Mouse (Mus musculus) forebrain, postnatal 0 days (tissue): ENCODE results near the gene Emc6. TPM values are rescaled to one million over a fixed set of nuclear protein-coding genes. Genes with fewer than 3 reads are reported as not detected.
A peak's percentile ranks its signal among the peaks of the same experiment; 100 is the strongest.

Source experiments
- ATAC-seq: fragments of 200-750 bp; cut with Nextera tagmentation; 2 replicates; pipeline ENCODE4 v1.8.0; 2017; ENCODE audit warnings: mild to moderate bottlenecking, moderate library complexity
- DNase-seq: peaks from one replicate; pipeline ENCODE4 v3.0.0-alpha.2; 2015
- H3K27ac ChIP-seq: fragments of 300-500 bp; sonication (generic); 2 replicates; pipeline ENCODE4 v1.5.1; 2014; ENCODE audit warnings: low read depth, mild to moderate bottlenecking, antibody characterized with exemption, low read length, moderate library complexity, mixed read lengths
- H3K27me3 ChIP-seq: fragments of 300-500 bp; sonication (generic); 2 replicates; pipeline ENCODE4 v1.6.1; 2014; ENCODE audit warnings: mild to moderate bottlenecking, low read length, mixed read lengths; ENCODE audit not compliant: insufficient read depth
- H3K36me3 ChIP-seq: fragments of 300-500 bp; sonication (generic); 2 replicates; pipeline ENCODE4 v1.6.1; 2014; ENCODE audit warnings: mild to moderate bottlenecking, moderate library complexity; ENCODE audit not compliant: insufficient read depth
- H3K4me1 ChIP-seq: fragments of 300-500 bp; sonication (generic); 2 replicates; pipeline ENCODE4 v1.6.1; 2014; ENCODE audit warnings: antibody characterized with exemption; ENCODE audit not compliant: insufficient read depth
- H3K4me2 ChIP-seq: fragments of 300-500 bp; sonication (generic); 2 replicates; pipeline ENCODE4 v1.6.1; 2014; ENCODE audit warnings: low read depth, mild to moderate bottlenecking, moderate library complexity
- H3K4me3 ChIP-seq: fragments of 300-500 bp; sonication (generic); 2 replicates; pipeline ENCODE4 v1.5.1; 2014; ENCODE audit warnings: low read depth, low read length, mixed read lengths
- H3K9ac ChIP-seq: fragments of 300-500 bp; sonication (generic); 2 replicates; pipeline ENCODE4 v1.6.1; 2014; ENCODE audit warnings: mild to moderate bottlenecking
- H3K9me3 ChIP-seq: fragments of 300-500 bp; sonication (generic); 2 replicates; pipeline ENCODE4 v1.6.1; 2016; ENCODE audit warnings: low read length
- CTCF ChIP-seq: sonication (generic); IDR thresholded peaks from 2 replicates; pipeline ENCODE4 v1.5.1; 2016; ENCODE audit warnings: antibody characterized with exemption, control low read depth, low read depth
- WGBS: fragments of 180-500 bp; shearing (Covaris S2); extraction: QIAGEN DNeasy Blood & Tissue Kit; methylation state at CpG from one replicate; pipeline ENCODE4 v1.1.7; 2014; 5-methylcytosine and 5-hydroxymethylcytosine counted together
- polyA plus RNA-seq: library from polyadenylated mRNA; unstranded; fragments of >200 nt; fragmentation: Nextera tagmentation; extraction: Ambion mirVana; gene quantifications from 2 replicates; pipeline ENCODE4 v1.2.1, GENCODE M21; 2015
- total RNA-seq: library from RNA; depleted of rRNA; stranded (reverse); fragments of >200 nt; gene quantifications from 2 replicates; pipeline ENCODE4 v1.2.3, GENCODE M21; 2014; rRNA removed

The Emc6 gene
- total RNA-seq (127 and 153 TPM in 2 replicates), polyA plus RNA-seq (182 and 219 TPM in 2 replicates)

DNA sequence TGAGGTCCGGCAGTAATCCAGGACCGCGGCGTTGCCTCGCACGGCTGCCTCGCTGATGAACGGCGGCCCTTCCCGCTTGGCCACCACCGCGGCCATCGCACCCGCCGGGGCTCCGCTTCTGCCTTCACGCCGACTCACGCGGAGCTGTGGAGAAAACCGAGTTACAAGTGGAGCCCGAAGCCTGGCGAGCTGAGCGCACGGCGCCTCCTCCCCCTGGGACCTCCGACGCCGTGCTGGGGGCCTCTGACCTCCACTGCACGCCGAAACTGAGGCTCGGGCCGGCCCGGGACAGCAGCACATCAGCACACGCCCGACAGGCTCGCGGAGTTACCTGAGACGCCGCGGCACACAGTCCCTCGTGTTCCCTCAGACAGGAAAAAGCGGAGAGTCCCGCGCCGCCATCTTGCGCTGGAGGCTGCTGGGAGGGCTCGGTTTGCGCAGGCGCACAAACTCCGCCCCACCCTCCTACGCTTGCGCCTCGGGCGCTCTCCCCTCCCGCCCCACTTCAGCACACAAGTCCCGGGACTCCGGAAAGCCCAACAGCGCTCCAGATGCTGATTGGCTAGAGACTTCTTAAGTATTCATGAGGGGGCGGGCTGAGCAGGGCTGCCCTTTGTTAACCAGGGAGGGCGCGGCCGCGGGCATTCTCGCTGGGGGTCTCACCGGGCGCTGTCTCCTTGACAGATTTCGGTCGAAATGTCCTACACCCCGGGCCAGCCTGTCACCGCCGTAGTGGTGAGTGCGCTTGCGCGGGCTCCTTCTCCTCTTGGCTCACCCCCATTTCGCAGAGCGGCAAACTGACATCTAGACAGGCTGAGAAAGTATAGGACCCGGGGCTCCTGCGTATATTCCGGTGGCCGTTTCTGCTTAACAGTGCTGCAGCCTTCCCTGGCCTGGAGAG, at the start of gene Emc6, which contains the start of gene Tax1bp3:
Gene Emc6 (minus strand): TSS at position 430 of the 901 bp plus-strand sequence.
Gene Tax1bp3 (plus strand): TSS at position 476 of the 901 bp plus-strand sequence.
- 1% methylated on average over 73 of the region's 81 CpGs for WGBS
- Histone ChIP-seq H3K9ac (peak within 1 kb of the TSS; percentile 71), H3K4me2 (peak within 1 kb of the TSS; percentile 67), H3K27me3 (no peaks in the 10 kb centered on the region), H3K27ac (peak within 1 kb of the TSS; percentile 84), H3K4me1 (peaks cover 20% of the 10 kb centered on the region), H3K4me3 (peak within 1 kb of the TSS; percentile 95), H3K9me3 (no peaks in the 10 kb centered on the region), H3K36me3 (peaks cover 19% of the 10 kb centered on the region)
- peak; percentile 98 for ATAC-seq
- peak; percentile 98 for DNase-seq
- TF ChIP-seq CTCF = no peak

- DNase-seq = no peak
- H3K4me3 ChIP-seq = no peak overlapping the region
- TF ChIP-seq CTCF = no peak
- no peak overlapping the region for H3K27ac ChIP-seq
- no peak for ATAC-seq
- no peaks in the 10 kb centered on the region for H3K27me3 ChIP-seq
- 90% methylated on average over 6 of the region's 6 CpGs for WGBS
- H3K4me2 ChIP-seq = no peak overlapping the region
- no peaks in the 10 kb centered on the region for H3K9me3 ChIP-seq
- no peaks in the 10 kb centered on the region for H3K36me3 ChIP-seq
- H3K9ac ChIP-seq = no peak overlapping the region
- no peaks in the 10 kb centered on the region for H3K4me1 ChIP-seq
Observed at GRCm38 (mm10) chr11:73225856-73226255, 49.0 kb upstream of the Emc6 start.

DNA sequence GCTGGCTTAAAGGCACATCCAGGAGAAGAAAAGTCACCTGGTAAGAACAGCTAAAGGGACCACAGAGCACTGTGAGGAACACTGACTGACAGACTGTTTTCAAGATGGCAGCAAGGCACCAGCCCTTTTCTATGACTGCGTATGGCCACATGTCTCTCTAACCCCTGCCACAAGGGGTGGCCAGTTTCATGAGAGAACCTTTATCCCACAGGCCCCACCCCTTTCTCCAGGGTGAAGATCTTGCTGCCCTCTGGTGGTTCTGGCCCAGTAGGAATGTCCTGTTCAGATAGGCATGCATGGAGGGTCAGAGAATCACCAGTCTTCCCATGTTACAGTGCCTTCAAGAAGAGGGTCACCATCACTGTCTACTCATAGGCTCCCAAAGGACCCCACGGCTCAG, 47.1 kb upstream of the Emc6 start:
- 67% methylated on average over 2 of the region's 2 CpGs for WGBS
- Histone ChIP-seq H3K4me2 (no peak overlapping the region), H3K9me3 (no peaks in the 10 kb centered on the region), H3K27me3 (no peaks in the 10 kb centered on the region), H3K9ac (no peak overlapping the region), H3K27ac (no peak overlapping the region), H3K4me1 (no peaks in the 10 kb centered on the region), H3K36me3 (no peaks in the 10 kb centered on the region), H3K4me3 (no peak overlapping the region)
- no peak for DNase-seq
- ATAC-seq = no peak
- TF ChIP-seq CTCF = 0 out of 2 replicates have a peak, but pooled peaks have one; percentile 16

- WGBS = 42% methylated on average over 5 of the region's 5 CpGs
- no peak for TF ChIP-seq CTCF
- no peak for ATAC-seq
- H3K36me3 ChIP-seq = no peaks in the 10 kb centered on the region
- H3K9me3 ChIP-seq = no peaks in the 10 kb centered on the region
- no peak overlapping the region for H3K4me2 ChIP-seq
- H3K9ac ChIP-seq = no peak overlapping the region
- no peak for DNase-seq
- H3K27me3 ChIP-seq = no peaks in the 10 kb centered on the region
- H3K27ac ChIP-seq = no peak overlapping the region
- no peaks in the 10 kb centered on the region for H3K4me1 ChIP-seq
- H3K4me3 ChIP-seq = no peak overlapping the region
Observed at GRCm38 (mm10) chr11:73222846-73223245, 46.0 kb upstream of the Emc6 start.

DNA sequence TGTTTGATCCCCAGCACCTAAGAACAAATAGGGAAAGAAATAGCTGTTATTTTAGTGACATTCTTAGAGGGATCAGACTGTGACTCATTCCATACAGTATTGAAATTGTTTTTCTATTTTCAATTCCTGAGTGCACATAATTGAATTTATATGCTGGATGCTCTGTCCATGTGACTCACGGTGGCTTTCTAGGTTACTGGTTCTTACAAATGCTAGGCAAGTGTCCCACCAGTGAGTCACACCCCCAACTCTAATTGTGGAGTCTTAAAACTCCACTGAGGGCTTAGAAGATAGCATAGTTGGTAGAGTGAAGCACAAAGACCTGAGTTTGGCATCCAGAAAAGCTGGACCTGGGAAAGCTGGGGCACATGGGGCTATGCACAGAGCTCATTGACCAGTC, 43.8 kb upstream of the Emc6 start:
- no peaks in the 10 kb centered on the region for H3K27me3 ChIP-seq
- WGBS = 90% methylated on average over 1 of the region's 1 CpGs
- H3K4me1 ChIP-seq = no peaks in the 10 kb centered on the region
- no peak overlapping the region for H3K27ac ChIP-seq
- H3K36me3 ChIP-seq = no peaks in the 10 kb centered on the region
- no peak for ATAC-seq
- H3K4me2 ChIP-seq = no peak overlapping the region
- no peak overlapping the region for H3K4me3 ChIP-seq
- H3K9me3 ChIP-seq = no peaks in the 10 kb centered on the region
- TF ChIP-seq CTCF = no peak
- no peak for DNase-seq
- no peak overlapping the region for H3K9ac ChIP-seq

- Histone ChIP-seq H3K4me3 (no peak overlapping the region), H3K36me3 (no peaks in the 10 kb centered on the region), H3K27ac (no peak overlapping the region), H3K27me3 (no peaks in the 10 kb centered on the region), H3K9ac (no peak overlapping the region), H3K4me2 (no peak overlapping the region), H3K4me1 (no peaks in the 10 kb centered on the region), H3K9me3 (no peaks in the 10 kb centered on the region)
- whole genome bisulfite sequencing = 67% methylated on average over 2 of the region's 2 CpGs
- DNase-seq (no peak), ATAC-seq (no peak)
- no peak for TF ChIP-seq CTCF
Observed at GRCm38 (mm10) chr11:73219671-73220070, 42.8 kb upstream of the Emc6 start.

- Histone ChIP-seq H3K27ac (no peak overlapping the region), H3K4me1 (no peaks in the 10 kb centered on the region), H3K27me3 (no peaks in the 10 kb centered on the region), H3K36me3 (no peaks in the 10 kb centered on the region), H3K9me3 (no peaks in the 10 kb centered on the region), H3K4me2 (no peak overlapping the region), H3K4me3 (no peak overlapping the region), H3K9ac (no peak overlapping the region)
- WGBS = 70% methylated on average over 3 of the region's 3 CpGs
- ATAC-seq (no peak), DNase-seq (no peak)
- TF ChIP-seq CTCF = no peak
Observed at GRCm38 (mm10) chr11:73213956-73214355, 37.1 kb upstream of the Emc6 start.
